Mouse (Mus musculus) G1E (cell line): ENCODE data around the gene Fam3b.

Experiments used
- CTCF ChIP-seq: IDR thresholded peaks from 2 replicates; pipeline ENCODE4 v1.5.1; 2012; ENCODE audit warnings: low read depth, low read length, inconsistent platforms, mixed read lengths
- GATA1 ChIP-seq: IDR thresholded peaks from 2 replicates; pipeline ENCODE4 v1.6.1; 2012; ENCODE audit warnings: borderline replicate concordance, low read length, inconsistent platforms, mixed read lengths
- GATA2 ChIP-seq: IDR thresholded peaks from 2 replicates; pipeline ENCODE4 v1.6.1; 2012; ENCODE audit warnings: low read depth, low read length, inconsistent platforms, borderline replicate concordance
- POLR2AphosphoS5 ChIP-seq: IDR thresholded peaks from 2 replicates; pipeline ENCODE4 v1.6.1; 2012; ENCODE audit warnings: low read depth, low read length, inconsistent platforms; ENCODE audit not compliant: insufficient replicate concordance
- TAL1 ChIP-seq: conservative IDR thresholded peaks from 2 replicates; pipeline ENCODE4 v1.6.1; 2012; ENCODE audit warnings: low read depth, low read length, inconsistent platforms, mixed read lengths

DNA sequence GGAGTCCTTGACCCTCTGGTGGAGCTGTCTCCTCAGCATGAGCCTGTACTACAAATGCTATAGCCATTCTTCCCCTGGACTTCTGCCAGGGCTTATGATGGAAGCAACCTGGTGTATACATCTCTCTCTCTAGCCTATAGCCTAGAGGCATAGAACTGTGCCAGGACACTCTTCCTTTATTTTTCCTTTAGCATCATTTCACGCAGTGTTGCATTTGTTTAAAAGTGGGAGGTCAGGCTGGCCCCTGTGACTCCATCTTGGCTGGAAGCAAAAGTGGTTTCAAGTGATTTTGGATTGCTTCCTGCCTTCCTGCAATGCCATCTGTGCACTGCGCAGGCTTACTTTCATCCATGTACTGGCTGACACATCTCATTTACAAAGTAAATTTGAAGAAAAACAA is 80.4 kb downstream of the Fam3b start:
- TF ChIP-seq GATA2 (no peak), CTCF (no peak), GATA1 (no peak), TAL1 (no peak), POLR2AphosphoS5 (no peak)
